Mouse (Mus musculus): ENCODE measurements around the gene Cd22.

Gene Cd22

GRCm38 (mm10) chr7:30820854-30821445, 59.2 kb downstream of the Cd22 start:
- no peak for DNase-seq (ENCODE audit: low read depth, low spot score)

GRCm38 (mm10) chr7:30820131-30820530, 60.0 kb downstream of the Cd22 start:
- no peak for DNase-seq (ENCODE audit: low read depth, low spot score)
